Mouse (Mus musculus) CD4-positive, CD25-positive, alpha-beta regulatory T cell, adult 4 months (primary cell): ENCODE data around the gene 6330409D20Rik. TPM values are rescaled to one million over a fixed set of nuclear protein-coding genes. Genes with fewer than 3 reads are reported as not detected.

Source experiments
- ATAC-seq: one replicate; pipeline ENCODE4 v1.8.0; 2017
- polyA plus RNA-seq, 2 experiments: library from polyadenylated mRNA; unstranded; fragments of 100-300 nt; shearing (Covaris generic); gene quantifications; one replicate each; pipeline ENCODE4 v1.2.1; 2017

The 6330409D20Rik gene
- polyA plus RNA-seq, 2 experiments from 2014 or later: 0.58 TPM; not detected in 1

DNA sequence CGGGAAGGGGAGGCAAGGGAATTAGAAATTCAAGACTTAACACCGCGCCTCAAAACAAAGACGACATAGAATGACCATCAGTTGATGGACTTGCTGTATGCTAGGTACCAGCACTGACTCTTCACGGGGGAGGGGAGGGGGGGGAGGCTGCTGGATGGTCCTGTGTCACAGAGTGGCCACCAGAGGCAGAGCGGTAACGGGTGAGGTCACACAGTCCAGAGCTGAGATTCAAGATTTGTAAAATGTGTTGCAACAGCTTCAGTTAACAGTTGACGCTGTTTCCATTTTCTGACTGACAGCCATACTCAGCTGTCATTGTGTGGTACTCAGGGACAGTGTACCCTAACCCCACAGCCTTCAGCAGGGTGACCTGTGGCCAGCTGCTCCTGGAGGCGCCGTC lies 11.4 kb upstream of the 6330409D20Rik start:
- no peak for ATAC-seq

DNA sequence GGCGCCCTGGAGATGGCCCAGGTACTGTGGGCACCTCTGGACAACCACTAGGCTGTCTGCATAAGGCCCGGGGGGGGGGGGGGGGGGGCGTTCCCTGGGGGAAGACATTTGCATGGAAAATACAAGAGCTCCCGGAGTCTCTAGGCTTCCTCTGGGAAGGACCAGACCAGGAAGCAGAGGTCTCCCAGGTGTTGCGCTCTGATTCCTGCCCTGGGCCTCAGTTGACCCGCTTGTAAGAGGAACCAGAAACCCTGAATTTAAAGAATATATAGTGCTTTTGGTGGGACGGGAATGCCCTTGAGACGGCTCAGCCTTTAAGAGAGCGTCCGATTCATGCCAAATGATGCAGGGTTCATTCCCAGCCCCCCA lies 10.8 kb upstream of the 6330409D20Rik start:
- ATAC-seq: no peak

DNA sequence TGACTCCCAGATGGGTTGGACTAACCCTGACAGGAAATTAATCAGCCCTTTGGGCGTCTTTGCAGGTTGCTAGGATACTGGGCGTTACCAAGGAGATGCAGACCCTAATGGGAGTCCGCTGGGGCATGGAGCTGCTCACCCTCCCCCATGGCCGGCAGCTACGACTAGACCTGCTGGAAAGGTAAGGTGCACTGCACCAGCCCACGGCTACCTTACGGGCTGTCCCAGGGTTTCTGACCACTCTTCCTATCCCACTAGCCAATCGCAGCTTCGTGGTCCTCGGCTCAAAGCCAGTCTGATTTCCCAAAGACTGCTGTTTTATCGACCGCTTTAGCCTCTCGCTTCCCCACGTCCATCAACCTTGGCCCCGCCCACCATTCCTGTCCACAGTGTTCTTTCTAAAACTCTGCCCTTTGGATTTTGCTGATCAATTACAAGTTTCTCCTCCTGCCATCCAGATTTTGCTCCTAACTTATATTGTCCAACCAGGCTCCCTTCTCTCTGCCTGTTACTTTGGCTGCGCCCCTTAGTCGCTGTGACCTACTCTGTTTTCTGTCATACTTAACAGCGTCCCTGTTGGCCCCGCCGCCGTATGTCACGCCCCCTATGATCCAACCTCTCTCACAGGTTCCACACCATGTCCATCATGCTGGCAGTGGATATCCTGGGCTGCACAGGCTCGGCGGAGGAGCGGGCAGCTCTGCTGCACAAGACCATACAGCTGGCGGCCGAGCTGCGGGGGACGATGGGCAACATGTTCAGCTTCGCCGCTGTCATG lies 10.3 kb upstream of the 6330409D20Rik start:
- no peak for ATAC-seq

DNA sequence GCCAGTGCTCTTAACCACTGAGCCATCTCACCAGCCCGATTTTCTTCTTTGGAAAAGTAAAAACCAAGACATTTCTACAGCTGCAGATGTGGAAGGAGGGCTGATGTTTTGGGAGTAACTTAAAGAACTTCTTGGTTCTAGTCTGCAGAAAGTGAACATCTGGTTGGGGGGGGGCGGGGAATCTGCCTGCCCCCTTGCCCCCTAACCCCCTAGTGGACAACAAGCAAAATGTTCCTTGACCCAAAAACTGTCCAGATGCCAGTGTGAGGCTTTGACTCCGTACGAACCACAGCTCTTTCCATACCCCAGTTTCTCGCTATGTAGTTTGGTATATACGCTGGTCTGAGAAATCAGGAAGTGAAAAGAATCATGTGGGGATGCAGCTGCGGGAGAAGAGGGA lies 9.4 kb upstream of the 6330409D20Rik start:
- no peak for ATAC-seq

DNA sequence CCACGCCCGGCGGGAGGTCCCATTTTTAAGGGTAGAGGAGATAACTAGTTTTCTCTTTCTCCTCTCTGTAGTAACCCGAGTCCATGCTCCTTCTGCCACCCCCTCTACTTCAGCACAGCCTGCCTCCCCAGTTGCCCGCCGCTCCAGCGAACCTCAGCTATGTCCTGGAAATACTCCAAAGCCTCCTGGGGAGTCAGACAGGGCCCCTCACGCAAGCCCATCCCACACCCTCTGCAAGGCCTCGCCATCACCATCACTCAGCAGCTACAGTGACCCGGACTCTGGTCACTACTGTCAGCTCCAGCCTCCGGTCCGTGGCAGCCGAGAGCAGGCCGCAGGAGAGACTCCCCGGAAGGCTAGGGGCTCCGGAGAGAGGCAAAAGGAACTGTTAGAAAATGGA lies 8.3 kb upstream of the 6330409D20Rik start:
- no peak for ATAC-seq

DNA sequence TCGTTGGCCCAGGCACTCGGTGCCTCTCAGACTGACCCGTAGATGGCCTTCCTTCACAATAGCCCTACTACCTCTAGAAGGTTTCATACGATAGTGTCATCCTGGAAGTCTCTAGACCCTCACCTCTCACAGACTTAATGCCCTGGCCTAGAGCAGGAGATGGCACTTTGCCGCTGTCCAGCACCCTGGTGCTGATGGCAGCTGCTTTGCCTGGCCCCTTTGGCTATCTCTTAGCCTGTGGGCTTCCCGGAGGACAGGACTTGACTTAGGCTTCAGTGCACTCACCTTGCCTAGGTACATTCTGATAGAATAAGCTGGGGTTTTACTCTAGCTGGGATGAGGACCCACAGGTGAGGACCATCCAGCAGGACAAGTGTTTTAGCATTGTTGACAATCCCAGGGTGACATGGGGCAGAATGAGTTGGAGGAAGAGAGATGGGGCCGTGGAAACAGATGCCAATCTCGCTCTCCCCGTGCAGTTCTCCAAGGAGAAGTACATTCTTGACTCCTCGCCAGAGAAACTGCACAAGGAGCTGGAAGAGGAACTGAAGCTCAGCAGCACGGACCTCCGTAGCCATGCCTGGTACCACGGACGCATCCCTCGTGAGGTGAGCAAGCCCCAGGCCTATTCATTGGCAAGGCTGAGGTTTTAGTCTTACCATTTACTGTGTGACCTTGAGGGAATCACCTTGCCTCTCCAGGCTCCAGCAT lies 3.6 kb upstream of the 6330409D20Rik start:
- ATAC-seq: no peak

DNA sequence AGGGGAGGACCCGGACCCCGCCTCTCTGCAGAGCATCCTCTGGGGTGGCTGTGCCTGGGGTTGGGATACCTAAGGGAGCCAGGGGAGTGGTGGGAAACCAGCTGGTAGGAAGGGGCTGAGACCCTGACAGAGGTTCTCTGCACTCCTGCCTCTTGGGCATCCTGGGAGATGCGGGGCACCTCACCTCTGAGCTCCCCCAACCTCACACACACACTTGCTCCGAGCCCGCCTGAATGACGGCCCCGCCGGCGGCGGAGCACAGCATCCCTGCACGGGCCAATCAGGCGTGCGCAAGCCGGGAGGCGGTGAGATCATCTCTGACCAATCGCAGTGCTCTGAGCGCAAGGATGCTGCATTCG lies 1.3 kb upstream of the 6330409D20Rik start:
- ATAC-seq: no peak

DNA sequence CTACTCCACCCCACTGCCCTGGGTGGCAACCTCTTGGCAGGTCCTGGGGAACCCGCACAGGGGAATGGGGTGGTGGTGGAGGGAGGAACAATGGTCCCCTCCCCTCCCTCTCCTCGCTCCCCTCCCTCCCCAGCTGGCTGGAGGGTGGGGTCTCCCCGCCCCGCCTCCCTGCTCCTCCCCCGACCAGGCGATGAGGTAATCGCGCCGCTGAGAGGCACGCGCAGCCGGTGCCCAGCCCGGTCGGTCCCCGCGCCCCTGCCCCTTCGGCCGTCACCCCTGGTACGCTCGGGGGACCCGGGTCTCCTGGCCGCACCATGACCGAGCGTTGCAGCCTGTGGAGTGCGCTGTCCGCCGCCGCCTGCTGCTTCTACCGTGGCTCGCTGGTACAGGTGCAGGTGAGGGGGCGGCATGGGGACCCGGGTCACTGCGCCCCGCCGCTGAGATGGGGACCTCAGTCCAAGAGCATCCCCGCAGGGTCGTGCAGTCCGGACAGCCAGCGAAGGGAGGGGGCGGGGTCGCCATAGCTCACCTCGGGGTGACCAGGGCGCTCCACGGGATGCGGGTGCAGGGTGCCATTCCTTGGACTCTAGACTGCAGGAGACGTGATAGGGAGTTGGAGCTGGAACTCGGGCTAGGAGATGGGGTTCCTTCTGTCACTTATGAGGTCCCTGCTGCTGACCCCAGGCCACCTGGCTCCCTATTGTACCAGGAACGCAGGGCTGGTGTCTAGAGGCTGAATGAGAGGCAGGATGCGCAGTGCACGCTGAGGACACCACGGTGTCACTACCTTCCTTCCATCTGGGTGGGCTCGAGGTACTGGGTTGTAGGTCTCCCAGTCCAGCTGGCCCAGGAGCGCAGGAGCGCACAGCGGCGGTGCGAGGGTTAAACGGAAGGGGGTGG lies 707 bp upstream of the 6330409D20Rik start:
- no peak for ATAC-seq

DNA sequence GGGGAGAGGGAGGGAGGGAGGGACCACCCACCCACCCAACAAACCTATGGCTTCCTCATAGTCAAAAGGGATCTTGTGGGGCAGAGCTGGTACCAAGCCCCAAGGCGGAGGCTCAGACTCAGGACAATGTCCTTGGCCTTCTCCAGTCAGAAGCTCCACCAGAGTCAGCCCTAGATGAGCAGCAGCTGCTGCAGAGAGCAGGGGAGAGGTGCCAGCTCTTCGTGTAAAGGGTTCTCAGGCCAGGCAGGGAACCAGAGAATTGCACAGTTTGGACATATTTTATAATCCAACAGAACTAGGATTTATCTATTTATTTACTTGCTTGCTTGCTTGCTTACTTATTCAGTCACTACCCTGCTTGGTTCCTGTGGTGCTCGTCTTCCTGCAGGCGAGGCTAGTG lies 1.5 kb downstream of the 6330409D20Rik start:
- no peak for ATAC-seq

DNA sequence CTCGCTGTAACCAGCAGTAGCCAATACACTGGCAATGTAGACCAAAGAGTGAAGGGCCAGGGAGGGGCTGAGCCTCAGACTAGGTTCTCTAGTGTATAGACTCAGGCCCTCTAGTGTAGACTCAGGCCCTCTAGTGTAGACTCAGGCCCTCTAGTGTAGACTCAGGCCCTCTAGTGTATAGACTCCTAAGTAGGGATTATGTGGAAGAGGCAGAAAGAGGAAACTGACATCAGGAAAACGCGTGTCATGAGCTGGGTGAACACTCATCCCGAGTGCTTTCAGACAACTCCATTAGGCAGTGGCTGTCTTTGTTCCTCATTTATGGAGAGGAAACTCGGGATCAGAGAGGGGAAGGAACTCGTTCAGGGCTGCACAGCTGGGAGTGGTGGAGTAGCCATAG lies 3.8 kb downstream of the 6330409D20Rik start:
- no peak for ATAC-seq

DNA sequence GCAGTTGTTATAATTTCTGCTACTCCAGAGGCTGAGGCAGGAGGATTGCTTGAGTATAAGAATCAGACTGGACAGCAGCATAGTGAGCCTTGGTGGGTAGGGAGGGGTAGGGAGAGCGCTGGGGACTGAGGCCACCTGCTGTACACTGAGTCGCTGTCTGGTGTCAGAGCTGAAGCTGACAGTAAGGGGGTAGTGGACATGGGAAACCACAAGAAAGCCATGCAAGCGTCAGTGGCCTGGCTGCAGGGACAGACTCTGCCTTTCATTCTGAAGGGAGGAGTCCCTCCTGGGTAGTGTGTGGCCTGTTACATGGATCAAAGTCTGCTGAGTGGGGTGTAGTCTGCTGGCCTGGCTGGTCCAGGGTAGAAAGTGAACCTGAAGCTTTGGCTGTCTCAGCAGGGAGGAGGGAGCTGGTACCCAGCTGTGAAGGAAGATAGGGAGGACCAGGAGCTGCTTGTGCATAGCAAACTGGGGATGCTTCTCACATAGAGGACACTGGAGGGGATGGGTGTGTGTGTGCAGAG lies 4.4 kb downstream of the 6330409D20Rik start:
- no peak for ATAC-seq

DNA sequence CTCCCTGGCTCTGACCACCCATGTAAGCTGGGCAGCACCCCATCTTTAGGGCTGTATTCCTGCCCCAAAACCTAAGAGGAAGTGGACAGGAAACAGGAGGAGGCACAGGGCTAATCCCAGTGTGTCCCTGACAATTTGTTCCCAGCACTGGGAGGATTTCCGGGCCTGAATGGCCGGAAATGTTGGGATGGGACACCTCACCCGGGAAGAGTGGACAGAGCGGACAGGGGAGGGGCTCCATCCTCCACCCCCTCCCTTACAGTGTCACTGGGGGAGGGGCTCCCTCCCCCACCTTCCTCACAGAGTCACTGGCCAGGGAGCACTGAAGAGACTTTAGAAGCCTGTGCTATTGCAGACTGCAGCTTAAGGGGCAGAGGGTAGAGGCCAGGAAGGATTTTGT lies 5.9 kb downstream of the 6330409D20Rik start:
- no peak for ATAC-seq

DNA sequence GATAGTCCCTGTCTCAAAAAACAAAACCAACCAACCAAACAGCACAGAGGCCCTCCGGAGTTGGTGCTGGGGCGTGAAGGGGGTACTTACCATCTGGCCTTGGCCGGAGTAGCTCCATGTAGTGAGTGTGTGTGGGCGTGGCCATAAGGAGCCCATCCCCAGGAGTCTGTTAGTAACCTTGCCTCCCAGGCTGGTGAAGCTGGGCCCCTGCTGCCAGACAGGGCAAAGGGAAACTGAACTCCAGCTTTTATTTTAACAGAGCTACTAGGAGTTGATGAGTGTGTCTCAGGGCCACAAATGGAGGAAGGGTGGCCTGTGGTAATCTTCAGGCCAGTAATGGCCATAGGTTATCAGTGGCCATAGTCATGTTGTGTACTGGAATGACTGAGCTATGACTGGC lies 6.3 kb downstream of the 6330409D20Rik start:
- ATAC-seq: no peak

DNA sequence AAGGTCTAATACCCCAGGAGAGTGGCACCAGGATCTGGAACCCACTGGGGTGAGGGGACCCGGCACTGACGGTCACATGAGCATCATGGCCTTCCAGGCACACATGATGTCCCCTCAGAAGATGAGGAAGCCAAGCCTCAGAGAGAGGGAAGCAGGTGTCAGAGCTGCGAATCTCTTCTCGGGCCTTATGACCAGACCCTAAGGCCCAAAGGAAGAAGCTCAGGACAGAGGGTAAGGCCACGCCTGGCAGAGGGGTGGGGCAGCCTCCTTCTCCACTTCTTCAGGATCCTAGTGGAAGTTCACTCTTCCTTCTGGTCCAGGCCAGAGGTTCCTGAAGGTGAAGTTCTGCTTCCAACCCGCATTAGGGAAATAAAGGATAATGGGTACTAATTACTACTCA lies 8.1 kb downstream of the 6330409D20Rik start:
- no peak for ATAC-seq

DNA sequence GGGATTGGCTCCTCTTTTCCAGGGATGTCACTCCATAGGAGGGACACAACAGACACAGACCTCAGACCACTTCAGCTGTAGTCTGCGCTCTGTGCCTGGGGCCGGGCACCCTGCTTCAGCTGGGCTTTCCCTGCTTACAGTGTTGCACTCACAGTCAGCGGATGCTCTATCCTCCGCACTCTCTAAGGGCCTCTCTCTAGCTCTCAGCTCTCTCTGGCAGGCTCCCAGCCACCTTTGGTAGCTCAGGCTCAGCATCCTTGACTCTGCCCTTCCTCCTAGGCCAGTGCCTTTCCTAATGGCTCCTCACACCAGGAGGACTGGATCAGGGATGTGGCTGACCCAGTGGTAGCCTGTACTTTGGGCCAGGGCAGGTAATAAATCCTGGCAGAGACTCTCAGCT lies 8.9 kb downstream of the 6330409D20Rik start:
- ATAC-seq: no peak

DNA sequence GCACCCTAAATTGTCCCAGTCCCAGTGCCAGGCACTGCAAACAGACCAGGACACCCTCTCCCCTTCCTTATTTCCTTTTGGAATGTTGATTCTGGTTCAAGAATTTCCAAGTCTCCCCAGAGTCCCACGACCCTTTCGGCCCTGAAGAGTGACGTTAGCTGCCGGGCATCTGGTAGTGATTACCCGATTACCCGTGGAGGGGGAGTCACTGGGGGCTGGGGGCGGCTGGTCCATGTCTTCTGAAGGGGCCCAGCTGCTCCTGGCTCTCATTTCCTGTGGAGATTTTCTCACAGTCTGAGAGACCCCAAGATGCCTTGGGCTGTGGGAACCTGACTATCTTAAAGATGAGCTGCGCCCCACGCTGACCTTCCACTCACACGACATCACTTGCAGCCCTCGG lies 10.0 kb downstream of the 6330409D20Rik start:
- ATAC-seq: no peak

DNA sequence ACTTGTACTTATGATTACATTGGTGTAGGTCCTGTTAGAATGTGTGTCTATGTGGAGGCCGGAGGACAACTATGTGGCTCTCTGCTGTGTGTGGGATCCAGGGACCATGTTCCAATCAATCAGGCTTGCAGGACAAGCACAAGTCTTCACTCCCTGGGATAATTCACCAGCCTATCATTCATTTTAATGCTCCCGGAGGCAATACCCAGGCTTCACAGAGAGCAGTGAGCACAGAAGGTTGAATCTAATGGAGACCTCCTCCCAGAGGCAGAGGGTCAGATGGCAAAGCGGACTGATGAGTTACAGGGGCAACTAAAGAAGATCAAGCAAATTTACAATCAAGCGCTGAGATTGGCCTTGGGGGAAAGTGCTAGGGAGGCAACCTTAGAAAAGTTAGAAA lies 11.3 kb downstream of the 6330409D20Rik start:
- no peak for ATAC-seq

DNA sequence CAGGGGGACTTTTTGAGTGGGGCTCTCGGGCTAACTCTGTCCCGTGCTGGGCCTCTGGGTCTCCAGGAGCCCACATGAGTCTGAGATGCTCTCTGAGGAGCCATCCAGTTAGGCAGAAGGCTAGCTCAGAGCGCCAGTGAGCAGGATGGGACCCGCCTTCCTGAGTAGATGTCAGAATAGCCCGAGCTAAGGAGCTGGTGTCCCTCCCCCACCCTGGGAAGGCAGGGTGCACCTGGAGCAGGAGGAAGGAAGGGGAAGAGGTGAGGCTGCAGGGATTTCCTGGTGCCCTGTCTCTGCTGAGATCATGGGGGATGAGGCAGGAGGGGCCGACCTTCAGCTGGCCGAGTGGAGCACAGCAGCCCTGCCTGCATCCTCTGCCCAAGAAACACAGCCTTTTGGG lies 12.4 kb downstream of the 6330409D20Rik start:
- ATAC-seq: no peak

DNA sequence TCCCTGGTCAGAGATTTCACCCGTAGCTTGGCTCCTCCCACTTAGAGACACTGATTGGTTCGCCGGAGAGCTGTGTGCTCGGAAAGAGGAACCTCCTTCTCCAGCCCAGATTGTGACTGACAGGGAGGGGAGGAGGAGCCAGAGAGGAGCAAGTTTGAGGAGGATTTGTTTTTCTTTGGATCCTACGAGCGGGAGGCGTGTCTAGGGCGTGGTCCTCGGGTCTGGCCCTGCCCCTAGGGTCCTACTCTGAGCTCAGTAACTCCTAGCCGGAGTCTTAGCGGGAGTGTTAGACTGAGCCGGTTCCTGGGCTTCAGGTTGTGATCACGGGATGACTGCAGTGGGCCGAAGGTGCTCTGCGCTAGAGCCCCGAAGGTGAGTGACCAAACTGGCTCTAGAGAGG lies 13.4 kb downstream of the 6330409D20Rik start:
- ATAC-seq: peak; percentile 48

DNA sequence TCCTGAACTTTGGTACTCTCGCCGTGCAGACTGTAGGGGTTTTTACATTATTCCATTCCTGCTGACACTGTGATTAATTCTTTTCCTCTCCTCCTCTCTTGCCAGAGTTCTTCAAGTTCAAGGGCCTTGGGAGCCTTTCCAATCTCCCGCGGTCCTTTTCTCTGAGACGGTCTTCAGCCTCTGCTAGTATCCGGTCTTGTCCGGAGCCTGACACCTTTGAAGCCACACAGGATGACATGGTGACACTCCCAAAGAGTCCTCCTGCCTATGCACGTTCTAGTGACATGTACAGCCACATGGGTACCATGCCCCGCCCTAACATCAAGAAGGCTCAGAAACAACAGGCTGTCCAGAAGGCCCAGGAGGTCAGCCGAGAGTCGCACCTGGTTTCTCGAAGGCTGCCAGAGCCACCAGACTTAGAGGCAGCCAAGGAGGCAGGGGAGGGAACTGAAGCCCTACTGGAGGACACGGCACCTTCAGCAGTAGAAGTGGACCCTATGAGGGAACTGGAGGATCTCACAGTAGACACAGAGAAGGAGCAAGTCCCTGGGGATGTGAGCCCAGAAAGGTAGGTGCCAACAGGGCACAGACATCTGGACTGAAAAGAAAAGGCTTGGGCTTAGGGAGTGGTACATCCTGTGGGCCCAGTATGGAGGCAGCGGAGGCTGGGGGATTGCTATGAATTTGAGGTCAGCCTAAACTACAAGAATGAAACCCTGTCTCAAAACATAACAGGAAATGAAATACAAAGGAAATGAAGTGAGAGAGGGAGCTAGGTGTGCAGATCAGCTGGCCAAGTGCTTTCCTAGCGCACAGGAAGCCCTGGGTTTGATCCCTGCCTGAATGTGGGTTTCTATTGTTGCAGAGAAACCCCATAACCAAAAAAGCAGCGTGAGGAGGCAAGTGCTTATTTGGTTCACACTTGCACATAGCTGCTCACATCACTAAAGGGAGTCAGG lies 15.7 kb downstream of the 6330409D20Rik start:
- ATAC-seq: peak; percentile 57

DNA sequence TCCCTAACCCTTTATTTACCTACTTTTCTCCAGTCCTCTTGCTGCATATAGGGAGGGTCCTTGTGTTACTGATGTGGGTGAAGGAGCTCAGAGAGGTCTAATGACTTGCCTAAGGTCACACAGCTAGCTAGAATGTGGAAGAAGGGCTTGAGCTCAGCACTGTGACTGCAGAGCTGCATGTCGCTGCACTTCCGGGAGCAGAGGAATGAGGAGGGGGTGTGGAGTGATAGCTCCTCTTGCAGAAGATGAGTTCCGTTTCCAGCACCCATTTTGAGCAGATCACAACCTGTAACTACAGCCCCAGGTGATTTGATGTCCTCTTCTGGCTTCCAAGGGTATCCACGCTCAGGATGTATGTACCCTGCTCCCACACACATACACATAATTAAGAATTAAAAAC lies 16.7 kb downstream of the 6330409D20Rik start:
- no peak for ATAC-seq

DNA sequence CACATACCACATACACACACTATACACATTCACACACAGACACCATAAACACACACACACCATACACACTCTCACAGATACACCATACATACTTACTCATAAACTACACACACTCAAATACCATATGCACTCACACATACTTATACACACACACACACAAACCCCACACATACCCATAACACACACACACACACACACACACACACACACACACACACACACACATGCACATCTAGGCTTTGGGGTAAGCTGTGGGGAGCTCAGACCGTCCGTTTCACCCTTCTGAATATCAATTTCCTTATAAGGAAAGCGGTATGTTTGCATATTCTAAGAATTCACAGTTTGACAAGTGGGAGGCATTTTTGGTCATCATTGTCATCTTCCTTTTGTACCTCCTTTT lies 18.2 kb downstream of the 6330409D20Rik start:
- ATAC-seq: peak; percentile 16
